Mouse (Mus musculus) heart, postnatal 0 days (tissue): ENCODE data around the gene Yeats4. TPM values are rescaled to one million over a fixed set of nuclear protein-coding genes. Genes with fewer than 3 reads are reported as not detected.
"Not testable (repeated sequence)": the region's sequence is repeated elsewhere in the genome, so short reads cannot be mapped to it uniquely, and the experiment has no call there.

Source experiments
- ATAC-seq: fragments of 200-750 bp; cut with Nextera tagmentation; 2 replicates; pipeline ENCODE4 v1.8.0; 2017; ENCODE audit warnings: low read depth, moderate number of reproducible peaks, moderate library complexity; ENCODE audit not compliant: insufficient read depth
- DNase-seq: peaks from one replicate; pipeline ENCODE4 v3.0.0-alpha.2; 2016; ENCODE audit warnings: low spot score
- H3K27ac ChIP-seq: fragments of 300-500 bp; sonication (generic); 2 replicates; pipeline ENCODE4 v1.5.1; 2014; ENCODE audit warnings: low read depth, mild to moderate bottlenecking
- H3K27me3 ChIP-seq: fragments of 300-500 bp; sonication (generic); 2 replicates; pipeline ENCODE4 v1.6.1; 2014; ENCODE audit warnings: low read length, mixed read lengths; ENCODE audit not compliant: control insufficient read depth, insufficient read depth
- H3K36me3 ChIP-seq: fragments of 300-500 bp; sonication (generic); replicated peaks from 2 replicates; pipeline ENCODE4 v1.6.1; 2014; ENCODE audit warnings: low read length, mixed read lengths; ENCODE audit not compliant: control insufficient read depth, insufficient read depth
- H3K4me1 ChIP-seq: fragments of 300-500 bp; sonication (generic); 2 replicates; pipeline ENCODE4 v1.6.1; 2014; ENCODE audit warnings: antibody characterized with exemption; ENCODE audit not compliant: control insufficient read depth, insufficient read depth
- H3K4me2 ChIP-seq: fragments of 300-500 bp; sonication (generic); 2 replicates; pipeline ENCODE4 v1.6.1; 2014; ENCODE audit warnings: low read depth, mild to moderate bottlenecking, low read length, moderate library complexity
- H3K4me3 ChIP-seq: fragments of 300-500 bp; sonication (generic); 2 replicates; pipeline ENCODE4 v1.5.1; 2014; ENCODE audit warnings: low read depth, low read length
- H3K9ac ChIP-seq: fragments of 300-500 bp; sonication (generic); replicated peaks from 2 replicates; pipeline ENCODE4 v1.6.1; 2014; ENCODE audit warnings: low read depth, low read length, mixed read lengths
- H3K9me3 ChIP-seq: fragments of 300-500 bp; sonication (generic); replicated peaks from 2 replicates; pipeline ENCODE4 v1.6.1; 2016; ENCODE audit warnings: low read length; ENCODE audit not compliant: control insufficient read depth
- CTCF ChIP-seq: IDR thresholded peaks from 2 replicates; pipeline ENCODE4 v1.5.1; 2016; ENCODE audit warnings: antibody characterized with exemption, control low read depth, low read depth
- EP300 ChIP-seq: IDR thresholded peaks from 2 replicates; pipeline ENCODE4 v1.6.1; 2016; ENCODE audit warnings: antibody characterized with exemption, low read depth
- WGBS: fragments of 180-500 bp; shearing (Covaris S2); extraction: QIAGEN DNeasy Blood & Tissue Kit; methylation state at CpG from one replicate; pipeline ENCODE4 v1.1.7; 2014; 5-methylcytosine and 5-hydroxymethylcytosine counted together
- polyA plus RNA-seq: library from polyadenylated mRNA; unstranded; fragments of >200 nt; fragmentation: Nextera tagmentation; extraction: Ambion mirVana; gene quantifications from 2 replicates; pipeline ENCODE4 v1.2.1, GENCODE M21; 2015
- total RNA-seq: library from RNA; depleted of rRNA; stranded (reverse); fragments of >200 nt; gene quantifications from 2 replicates; pipeline ENCODE4 v1.2.3, GENCODE M21; 2014; ENCODE audit warnings: low replicate concordance

Yeats4 gene
- total and polyA plus RNA-seq, 2 experiments from 2014 or later = 33.6 to 34.4 TPM

GRCm38 (mm10) chr10:117211023-117211422 lies 13.3 kb downstream of the Yeats4 start:
- 72% methylated on average over 6 of the region's 6 CpGs for WGBS
- TF ChIP-seq CTCF (no peak), EP300 (no peak)
- ATAC-seq (no peak), DNase-seq (no peak)
- H3K9ac ChIP-seq = no peak overlapping the region
- H3K4me3 ChIP-seq = no peak overlapping the region
- no peaks in the 10 kb centered on the region for H3K27me3 ChIP-seq
- H3K4me1 ChIP-seq = no peaks in the 10 kb centered on the region
- peak overlapping the region; percentile 48; the same call in 1 of the 2 replicates for H3K27ac ChIP-seq
- no peak overlapping the region for H3K4me2 ChIP-seq
- H3K9me3 ChIP-seq = no peaks in the 10 kb centered on the region
- H3K36me3 ChIP-seq = peaks cover 17% of the 10 kb centered on the region

- TF ChIP-seq CTCF = peak; percentile 75
- no peak for TF ChIP-seq EP300
- ATAC-seq = peak; percentile 74
- Histone ChIP-seq H3K27me3 (no peaks in the 10 kb centered on the region), H3K9me3 (no peaks in the 10 kb centered on the region), H3K36me3 (peaks cover 2% of the 10 kb centered on the region), H3K4me2 (peak overlapping the region; percentile 60), H3K27ac (no peak overlapping the region), H3K4me1 (no peaks in the 10 kb centered on the region), H3K9ac (no peak overlapping the region), H3K4me3 (peak overlapping the region; percentile 38)
- peak; percentile 88 for DNase-seq
- WGBS = 11% methylated on average over 11 of the region's 11 CpGs
These were observed 14.8 kb downstream of the Yeats4 start for GRCm38 (mm10) chr10:117209469-117209938.

GRCm38 (mm10) chr10:117208787-117209186 lies 15.5 kb downstream of the Yeats4 start:
- not testable (repeated sequence) for H3K4me2 ChIP-seq, H3K9ac ChIP-seq, H3K4me1 ChIP-seq, H3K9me3 ChIP-seq, H3K36me3 ChIP-seq, H3K4me3 ChIP-seq, H3K27me3 ChIP-seq, H3K27ac ChIP-seq, DNase-seq, ATAC-seq
- 85% methylated on average over 6 of the region's 6 CpGs for WGBS

- 86% methylated on average over 15 of the region's 15 CpGs for WGBS
- no peak overlapping the region for H3K27ac ChIP-seq
- no peak for TF ChIP-seq CTCF
- TF ChIP-seq EP300 = no peak
- no peak overlapping the region for H3K9ac ChIP-seq
- H3K4me2 ChIP-seq = no peak overlapping the region
- no peak for ATAC-seq
- no peaks in the 10 kb centered on the region for H3K4me1 ChIP-seq
- no peaks in the 10 kb centered on the region for H3K27me3 ChIP-seq
- H3K4me3 ChIP-seq = no peak overlapping the region
- DNase-seq = no peak
- H3K9me3 ChIP-seq = no peaks in the 10 kb centered on the region
- H3K36me3 ChIP-seq = no peaks in the 10 kb centered on the region
These were observed 16.1 kb downstream of the Yeats4 start for GRCm38 (mm10) chr10:117208221-117208620.

GRCm38 (mm10) chr10:117206070-117206469 lies 18.2 kb downstream of the Yeats4 start:
- Histone ChIP-seq H3K27ac (no peak overlapping the region), H3K9me3 (no peaks in the 10 kb centered on the region), H3K4me3 (no peak overlapping the region), H3K36me3 (no peaks in the 10 kb centered on the region), H3K27me3 (no peaks in the 10 kb centered on the region), H3K4me2 (no peak overlapping the region), H3K4me1 (no peaks in the 10 kb centered on the region), H3K9ac (no peak overlapping the region)
- WGBS = 92% methylated on average over 3 of the region's 3 CpGs
- TF ChIP-seq CTCF = no peak
- TF ChIP-seq EP300 = no peak
- DNase-seq (no peak), ATAC-seq (no peak)

GRCm38 (mm10) chr10:117203558-117203981 lies 20.7 kb downstream of the Yeats4 start:
- DNase-seq (peak; percentile 31), ATAC-seq (peak; percentile 70)
- Histone ChIP-seq H3K9ac (no peak overlapping the region), H3K4me3 (no peak overlapping the region), H3K27ac (no peak overlapping the region), H3K9me3 (no peaks in the 10 kb centered on the region), H3K27me3 (no peaks in the 10 kb centered on the region), H3K4me2 (no peak overlapping the region), H3K36me3 (no peaks in the 10 kb centered on the region), H3K4me1 (no peaks in the 10 kb centered on the region)
- TF ChIP-seq EP300 = no peak
- TF ChIP-seq CTCF = peak; percentile 49
- WGBS = 71% methylated on average over 2 of the region's 2 CpGs
